Mouse (Mus musculus) heart, postnatal 36 days (tissue): ENCODE data around the gene Prap1. TPM values are rescaled to one million over a fixed set of nuclear protein-coding genes. Genes with fewer than 3 reads are reported as not detected.

ENCODE experiments used
- DNase-seq, 2 experiments: peaks; one replicate each; pipeline ENCODE4 v3.0.0; 2021 to 2022
- intact Hi-C: fragments of 180-260 bp; cut with DNase I; formaldehyde crosslinking; loops from one replicate; pipeline ENCODE4 v1.15.1; 2025
- total RNA-seq, 2 experiments: library from RNA; stranded (reverse); gene quantifications; 2 replicates each; pipeline ENCODE4 v1.2.3; 2021

Prap1 gene
- total RNA-seq, 2 experiments from 2014 or later, result not detected

DNA sequence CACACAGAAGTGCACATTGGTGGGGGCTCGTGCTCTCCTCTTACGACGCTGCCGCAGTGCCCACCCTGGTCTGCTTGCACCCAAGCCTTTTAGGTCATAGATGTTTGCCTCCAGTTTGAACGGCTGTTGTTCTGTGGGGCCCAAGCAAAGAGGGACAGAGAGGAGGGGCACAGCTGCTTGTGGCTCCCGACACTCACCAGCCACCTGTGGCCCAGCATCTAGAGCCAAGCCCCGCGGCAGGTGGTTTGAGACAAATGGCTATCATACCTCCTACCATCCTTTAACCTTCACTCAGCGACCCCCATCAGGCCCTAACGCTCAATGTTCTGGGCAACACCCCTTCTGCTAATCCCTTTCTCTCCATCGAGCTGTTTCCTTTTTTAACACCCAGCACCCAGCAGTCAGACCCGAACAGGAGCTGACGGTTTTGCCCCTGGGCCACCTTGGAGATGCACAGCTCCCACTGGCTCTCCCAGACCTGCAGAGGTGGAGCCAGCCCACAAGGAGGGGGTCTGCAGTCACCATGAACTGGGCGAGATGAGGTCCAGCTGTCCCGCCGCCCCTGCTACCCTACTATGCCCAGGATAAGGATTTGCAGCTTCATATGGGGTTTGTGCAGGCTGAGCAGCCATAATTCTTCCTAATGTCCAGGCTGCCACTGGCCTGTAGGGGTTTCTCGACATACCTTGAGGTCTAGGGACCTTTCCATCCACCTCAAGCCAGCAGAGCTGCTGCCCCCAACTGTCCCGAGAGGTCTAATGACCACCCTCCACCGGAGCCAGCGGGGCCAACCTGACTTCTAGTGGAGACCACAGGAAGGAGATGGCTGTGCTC is 11.6 kb upstream of the Prap1 start:
- intact Hi-C loops, result no loop called here
- DNase-seq, result no peak

DNA sequence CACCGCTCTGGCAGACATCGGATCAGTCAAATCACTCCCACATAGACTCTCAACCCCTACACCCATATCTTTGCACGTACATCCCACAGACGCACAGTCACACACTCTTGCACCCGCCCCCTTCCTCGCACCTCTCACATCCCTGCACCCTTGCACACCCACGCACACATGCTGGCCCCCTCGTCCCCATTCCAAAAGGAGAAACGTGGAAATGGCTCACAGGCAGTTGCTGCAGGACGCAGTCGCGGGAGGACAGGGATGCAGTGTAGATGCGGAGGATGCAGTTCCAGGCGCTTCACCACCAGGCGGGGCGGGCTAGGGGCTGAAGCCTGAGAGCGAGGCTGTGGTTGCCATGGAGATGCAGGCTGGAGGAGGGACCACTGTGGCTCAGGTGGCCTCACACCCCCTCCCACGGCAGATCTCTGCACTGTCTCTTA is 10.9 kb upstream of the Prap1 start, which contains the start of gene Caly:
Caly (minus strand) TSS at position 307 of the 437 bp plus-strand sequence.
- DNase-seq, result no peak
- intact Hi-C loops, result no loop called here

DNA sequence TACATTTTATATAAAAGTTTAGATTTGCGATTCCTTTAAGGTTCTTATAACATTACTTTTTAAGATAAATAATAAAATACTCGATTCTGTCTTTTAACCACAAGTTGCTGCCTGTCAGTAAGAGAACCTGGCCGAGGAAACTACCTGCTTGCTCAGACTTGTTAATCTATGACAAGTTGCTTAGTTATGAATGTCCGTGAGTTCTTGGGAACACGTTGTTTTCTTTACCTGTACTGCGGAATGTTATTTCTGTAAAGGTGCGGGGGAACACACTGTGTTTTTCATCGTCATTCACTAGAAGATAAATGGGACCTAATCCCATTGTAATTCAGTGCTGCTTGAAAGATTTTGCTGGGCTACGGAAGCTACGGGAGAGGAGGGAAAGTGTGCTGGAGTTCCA is 2.6 kb upstream of the Prap1 start:
- DNase-seq, result no peak
- intact Hi-C loops, result no loop called here

DNA sequence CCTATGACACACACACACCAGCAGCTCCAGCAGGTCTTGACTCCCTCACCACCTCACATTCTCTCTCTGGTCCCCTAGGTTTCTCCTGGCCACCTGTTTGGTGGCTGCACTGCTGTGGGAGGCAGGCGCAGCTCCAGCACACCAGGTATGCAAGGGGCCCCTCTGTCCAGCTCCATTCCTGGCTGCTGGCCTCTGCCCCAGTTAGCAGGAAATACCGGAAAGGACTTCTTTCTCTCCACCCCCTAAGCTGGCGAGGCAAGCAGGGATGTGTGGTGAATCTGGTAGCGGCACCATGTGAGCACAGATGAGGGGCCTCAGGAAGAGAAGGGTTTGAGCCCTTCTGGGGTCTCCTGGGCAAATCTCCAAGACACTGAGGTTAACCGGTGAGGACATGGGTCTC is 1.8 kb downstream of the Prap1 start:
- no peak for DNase-seq
- intact Hi-C loops, result no loop called here

DNA sequence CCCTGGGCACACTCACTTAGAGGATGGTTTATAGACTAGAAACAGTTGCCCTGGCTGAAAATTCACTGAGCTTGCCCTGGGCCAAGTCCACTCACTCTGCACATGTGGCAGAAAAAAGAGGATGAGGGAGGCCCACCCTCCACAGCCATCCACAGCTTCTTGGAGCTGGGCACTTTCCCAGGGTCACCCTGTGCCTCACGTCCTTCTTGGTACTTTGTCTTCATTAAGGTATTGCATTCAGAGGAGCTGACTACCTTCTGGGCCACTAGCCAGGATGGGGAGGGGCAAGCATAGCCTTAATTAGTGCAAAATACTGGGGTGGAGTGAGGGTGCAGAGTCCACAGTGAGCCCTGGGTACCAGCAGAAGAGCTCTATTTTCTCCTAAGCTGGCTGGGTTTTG is 2.4 kb downstream of the Prap1 start:
- intact Hi-C loops, result no loop called here
- no peak for DNase-seq

DNA sequence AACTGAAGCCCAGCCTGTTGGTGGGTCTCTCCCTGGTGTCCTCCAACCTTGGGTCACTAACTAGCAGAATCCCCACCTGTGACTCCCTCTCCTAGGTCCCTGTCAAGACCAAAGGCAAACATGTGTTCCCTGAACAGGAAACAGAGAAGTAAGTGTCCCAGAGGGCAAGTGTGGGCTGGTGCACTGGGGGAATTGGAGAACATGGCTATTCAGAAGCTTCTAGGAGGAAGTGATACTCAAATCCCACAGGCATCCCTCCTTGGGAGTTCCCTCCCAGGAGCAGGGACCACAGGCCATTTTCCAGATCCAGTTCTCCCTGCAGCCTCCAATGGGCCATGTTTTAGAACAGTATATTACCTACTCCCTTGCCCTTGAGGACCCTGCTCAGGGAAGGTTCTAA is 2.9 kb downstream of the Prap1 start:
- no peak for DNase-seq
- intact Hi-C loops, result no loop called here

DNA sequence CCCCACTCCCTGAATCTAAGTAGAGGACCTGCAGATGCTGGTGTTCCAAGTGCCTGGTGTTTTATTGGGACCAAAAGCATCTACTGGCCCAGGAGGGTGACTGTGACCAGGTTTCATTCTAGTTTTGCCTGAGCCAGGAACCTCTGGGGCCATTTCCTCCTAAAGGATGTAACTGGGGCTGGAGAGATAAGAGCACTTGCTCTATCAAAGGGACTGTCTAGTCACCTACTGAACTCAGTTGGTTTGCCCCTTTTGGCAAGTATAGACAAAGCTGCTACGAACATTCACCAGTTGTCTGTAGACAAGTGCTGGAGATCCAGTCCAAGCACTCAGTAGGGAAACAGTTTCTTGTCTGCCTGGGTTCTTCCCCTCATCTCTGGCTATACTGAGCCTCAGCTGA is 5.3 kb downstream of the Prap1 start:
- intact Hi-C loops, result no loop called here
- DNase-seq, result no peak

DNA sequence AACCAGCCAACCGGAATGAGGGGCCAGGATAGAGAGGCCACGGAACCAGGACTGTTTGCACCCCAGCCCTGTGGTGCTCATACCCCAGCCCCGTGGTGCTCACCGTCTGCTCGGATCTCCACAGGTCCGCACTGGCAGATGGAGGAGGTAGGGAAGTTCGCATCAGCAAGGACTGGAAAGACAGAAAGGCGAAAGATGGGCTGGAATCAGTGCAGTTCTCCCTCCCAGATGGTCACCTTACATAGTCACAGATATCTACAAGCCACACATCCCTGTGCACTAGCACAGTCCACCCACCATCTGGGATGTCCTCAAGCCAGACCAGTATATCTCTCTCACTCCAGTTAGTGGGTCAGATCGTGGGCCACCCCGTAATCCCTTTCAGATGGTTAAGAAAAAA is 8.3 kb downstream of the Prap1 start:
- DNase-seq, result no peak
- intact Hi-C loops, result no loop called here

DNA sequence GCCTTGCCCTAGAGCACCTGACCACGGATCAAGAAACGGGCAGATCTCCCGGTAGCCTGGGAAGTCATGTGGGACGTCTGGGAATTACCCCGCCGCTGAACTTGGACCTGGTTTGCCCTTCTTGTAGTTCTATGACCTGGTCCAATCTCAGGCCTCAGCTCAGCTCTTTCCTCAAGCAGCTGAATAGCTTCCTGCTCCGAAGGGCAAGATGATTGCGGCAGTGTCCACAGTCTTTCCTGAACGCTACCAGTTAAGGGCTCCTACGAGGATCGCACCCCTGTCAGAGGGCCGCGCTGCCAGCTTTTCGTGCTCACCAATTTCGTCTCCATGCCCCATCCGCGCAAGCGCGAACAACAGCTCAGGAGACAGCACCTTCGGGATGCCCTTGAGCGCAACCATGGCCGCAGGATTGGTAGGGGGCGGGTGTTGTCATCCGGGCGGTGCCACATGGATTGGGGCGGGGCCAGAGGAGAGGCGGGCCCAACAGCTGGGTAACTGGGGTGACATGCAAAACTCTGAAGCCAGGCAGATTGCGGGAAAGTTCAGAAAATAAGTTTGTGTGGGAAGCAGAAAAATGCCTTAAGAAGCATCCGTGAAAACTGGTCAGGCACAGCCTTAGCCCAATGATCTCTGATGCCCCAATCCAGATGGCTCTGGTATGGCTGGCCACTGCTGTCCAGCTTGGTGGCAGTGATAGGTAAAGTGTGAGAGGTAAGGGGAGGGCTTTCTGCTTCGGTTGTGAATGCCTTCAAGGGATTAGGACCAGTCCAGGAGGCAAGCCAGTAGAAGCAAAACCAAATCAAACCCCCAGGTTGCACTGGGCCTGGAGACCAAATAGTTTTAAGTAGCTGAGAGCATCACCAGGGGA is 9.0 kb downstream of the Prap1 start, which contains the start of gene Fuom:
Fuom (minus strand) TSS at position 449 of the 868 bp plus-strand sequence.
- intact Hi-C loops, result no loop called here
- peak; percentile 83 to 85 for DNase-seq

DNA sequence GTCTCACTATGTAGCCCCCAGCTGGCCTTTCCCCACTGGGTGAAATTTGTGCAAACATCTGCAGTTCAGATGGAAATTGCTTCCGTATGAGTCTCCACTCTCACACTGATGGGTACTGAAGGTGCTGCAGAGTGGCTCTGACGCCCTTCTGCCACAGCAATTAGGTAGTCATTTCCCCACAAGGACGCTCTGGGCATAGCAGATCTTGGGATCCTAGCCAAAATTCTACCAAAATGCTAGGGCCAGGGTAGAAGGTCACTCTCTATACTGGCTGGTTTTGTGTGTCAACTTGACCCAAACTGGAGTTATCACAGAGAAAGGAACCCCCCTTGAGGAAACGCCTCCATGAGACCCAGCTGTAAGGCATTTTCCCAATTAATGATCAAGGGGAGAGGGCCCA is 10.8 kb downstream of the Prap1 start:
- intact Hi-C loops, result no loop called here
- no peak for DNase-seq

DNA sequence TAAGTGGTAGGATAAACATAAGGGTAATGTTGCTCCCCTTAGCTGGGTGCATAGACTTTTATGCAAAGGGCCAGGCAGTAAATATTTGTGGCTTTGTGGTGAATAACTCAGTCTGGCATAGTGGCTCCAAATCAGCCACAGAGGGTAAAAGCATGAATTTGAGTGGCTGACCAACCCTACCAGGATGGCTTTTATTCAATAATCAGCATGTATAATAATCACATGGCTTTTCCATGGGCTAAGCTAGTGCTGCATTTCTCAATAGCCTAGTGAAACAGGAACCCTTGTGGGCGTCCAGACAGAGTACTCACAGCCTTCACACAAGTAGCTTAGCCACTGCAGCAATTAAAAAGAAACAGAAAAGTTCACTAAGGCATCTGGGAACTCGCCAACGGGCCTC is 18.7 kb downstream of the Prap1 start:
- DNase-seq, result no peak

DNA sequence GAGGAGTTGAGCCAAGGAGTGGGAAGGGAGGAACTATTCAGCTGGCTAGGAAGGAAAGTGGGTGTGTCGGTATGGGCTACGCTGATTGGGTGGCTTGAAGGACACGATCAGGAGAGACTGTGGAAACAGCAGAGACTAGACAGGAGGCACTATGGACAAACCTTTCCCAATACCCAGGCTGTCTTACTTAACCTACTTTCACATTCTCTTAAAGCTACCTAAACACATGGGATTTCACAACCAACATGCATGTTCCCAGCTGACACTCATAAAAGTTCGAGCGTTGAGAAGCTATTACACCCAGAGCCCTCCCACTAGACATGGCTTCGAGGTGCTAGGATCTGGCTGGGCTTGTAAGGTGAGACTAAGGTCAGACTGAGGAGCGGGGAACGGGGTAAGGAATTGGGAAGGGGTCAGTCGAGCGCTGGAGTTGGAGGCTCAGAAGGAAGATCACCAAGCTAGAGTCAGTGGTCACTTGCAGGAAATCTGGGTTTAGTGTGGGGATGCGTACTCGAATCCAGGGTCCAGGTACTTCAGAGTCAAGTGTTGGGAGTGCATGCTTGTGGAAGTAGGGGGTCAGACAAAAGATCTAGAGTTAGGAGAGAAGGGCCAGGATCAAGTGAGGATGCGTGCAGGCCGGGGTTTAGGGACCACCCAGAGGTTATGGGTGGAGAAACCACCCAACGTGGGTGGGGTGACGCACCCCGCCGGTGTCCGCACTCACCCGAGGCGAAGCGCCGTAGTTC is 22.6 kb downstream of the Prap1 start, which contains the start of gene Paox:
Paox (plus strand) TSS at position 217 of the 746 bp plus-strand sequence.
- intact Hi-C loops, result loop anchor here (1.0 kb wide), 1 partner anchor 23 kb away; no protein-coding TSS in a partner anchor

More for the DNA sequence above, 18.7 kb downstream of the Prap1 start:
- intact Hi-C loops, result no loop called here

DNA sequence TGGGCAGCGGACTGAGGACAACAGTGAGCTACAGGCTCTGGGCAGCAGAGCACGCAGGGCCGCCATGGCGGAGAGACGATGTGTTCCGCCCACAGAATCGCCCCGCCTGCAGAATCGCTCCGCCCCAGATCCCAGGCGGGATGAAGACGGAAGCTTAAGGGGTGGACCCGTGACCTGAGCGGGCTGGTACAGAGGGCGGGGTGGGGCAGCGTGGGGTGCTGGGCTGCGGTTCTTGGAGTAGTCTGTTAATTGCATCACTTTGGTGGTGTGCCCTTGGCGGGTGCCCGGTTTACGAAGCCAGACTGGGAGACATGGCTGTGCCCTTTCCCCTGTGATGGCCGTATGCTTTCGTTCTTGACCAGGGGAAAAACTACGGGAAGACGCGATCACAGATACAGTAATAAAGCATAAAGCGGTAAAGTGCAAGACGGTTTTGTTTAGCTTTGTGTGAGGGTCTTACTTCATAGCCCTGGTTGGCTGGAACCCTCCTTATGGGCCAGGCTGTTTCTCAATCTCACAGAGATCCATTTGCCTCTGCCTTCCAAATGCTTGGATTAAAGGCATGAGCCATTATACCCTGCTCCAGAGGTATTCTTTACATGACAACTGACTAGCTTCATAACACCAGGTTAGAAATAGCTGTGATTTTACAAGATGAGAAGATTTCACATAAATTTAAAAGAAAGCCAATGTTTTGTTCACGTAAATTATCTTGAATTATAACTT is 23.3 kb downstream of the Prap1 start, which contains the start of gene Echs1:
Echs1 (minus strand) TSS at position 148 of the 726 bp plus-strand sequence.
- DNase-seq, result peak; percentile 90
- intact Hi-C loops, result loop anchor here (1.0 kb wide), 1 partner anchor 22 kb away; no protein-coding TSS in a partner anchor

More for the DNA sequence above, 22.6 kb downstream of the Prap1 start, which contains the start of gene Paox:
- DNase-seq, result peak; percentile 44 to 53

DNA sequence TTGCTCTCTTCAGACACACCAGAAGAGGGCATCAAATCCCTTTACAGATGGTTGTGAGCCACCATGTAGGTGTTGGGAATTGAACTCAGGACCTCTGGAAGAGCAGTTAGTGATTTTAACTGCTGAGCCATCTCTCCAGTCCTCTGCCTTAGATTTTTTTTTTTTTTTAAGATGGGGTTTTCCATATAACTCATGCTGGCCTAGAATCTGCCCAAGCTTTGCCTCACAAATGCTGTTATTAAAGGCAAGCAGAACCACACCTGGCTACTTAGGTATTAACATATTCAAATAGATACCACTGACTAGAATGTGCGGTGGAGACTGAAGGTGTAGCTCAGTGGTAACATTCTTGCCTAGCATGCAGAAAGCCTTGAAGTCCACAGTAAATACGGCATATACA is 27.3 kb downstream of the Prap1 start:
- no peak for DNase-seq
- intact Hi-C loops, result loop anchor here (5.0 to 10.0 kb wide), 2 partner anchors 83 to 436 kb away; partner anchors contain the start of genes Cfap46, Tubgcp2 and Zfp511

DNA sequence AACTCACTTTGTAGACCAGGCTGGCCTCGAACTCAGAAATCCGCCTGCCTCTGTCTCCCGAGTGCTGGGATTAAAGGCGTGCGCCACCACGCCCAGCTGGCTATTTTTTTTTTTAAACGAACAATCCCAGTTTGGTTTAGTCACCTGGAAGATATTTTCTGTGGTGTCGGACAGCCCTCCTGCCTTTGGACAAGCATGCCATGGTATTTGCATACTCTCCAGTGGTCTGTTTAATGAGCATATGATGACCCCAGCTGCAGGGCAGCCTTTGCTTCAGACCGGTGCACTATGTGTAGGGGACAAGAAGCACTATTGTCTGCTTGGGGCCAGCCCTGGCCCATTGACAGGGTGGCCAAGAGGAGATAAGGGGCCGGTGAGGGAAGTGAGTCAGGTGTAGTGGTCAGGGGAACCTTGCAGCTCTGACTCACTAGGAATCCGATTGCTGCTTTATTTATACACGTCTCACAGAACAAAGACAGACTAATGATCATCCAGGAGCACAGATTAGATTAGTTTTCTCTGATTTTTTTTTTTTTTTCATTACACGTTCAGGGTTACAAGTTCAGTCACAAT is 28.2 kb downstream of the Prap1 start:
- DNase-seq, result no peak
- intact Hi-C loops, result loop anchor here (5.0 to 10.0 kb wide), 2 partner anchors 84 to 437 kb away; partner anchors contain the start of genes Cfap46, Tubgcp2 and Zfp511

DNA sequence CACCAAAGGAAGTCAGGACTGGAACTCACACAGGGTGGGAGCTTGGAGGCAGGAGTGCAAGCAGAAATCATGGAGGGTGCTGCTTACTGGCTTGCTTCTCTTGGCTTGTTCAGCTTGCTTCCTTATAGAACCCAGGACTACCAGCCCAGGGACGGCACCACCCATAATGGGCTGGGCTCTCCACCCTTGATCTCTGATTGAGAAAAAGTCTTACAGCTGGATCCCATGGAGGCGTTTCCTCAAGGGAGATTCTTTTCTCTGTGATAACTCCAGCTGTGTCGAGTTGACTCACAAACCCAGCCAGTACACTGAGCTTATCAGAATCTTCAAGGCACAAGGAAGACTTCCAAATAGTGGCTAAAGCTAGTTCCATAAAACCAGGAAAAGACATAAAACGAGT is 29.6 kb downstream of the Prap1 start:
- DNase-seq, result no peak
- intact Hi-C loops, result loop anchor here (5.0 to 10.0 kb wide), 2 partner anchors 85 to 438 kb away; partner anchors contain the start of genes Cfap46, Tubgcp2 and Zfp511

DNA sequence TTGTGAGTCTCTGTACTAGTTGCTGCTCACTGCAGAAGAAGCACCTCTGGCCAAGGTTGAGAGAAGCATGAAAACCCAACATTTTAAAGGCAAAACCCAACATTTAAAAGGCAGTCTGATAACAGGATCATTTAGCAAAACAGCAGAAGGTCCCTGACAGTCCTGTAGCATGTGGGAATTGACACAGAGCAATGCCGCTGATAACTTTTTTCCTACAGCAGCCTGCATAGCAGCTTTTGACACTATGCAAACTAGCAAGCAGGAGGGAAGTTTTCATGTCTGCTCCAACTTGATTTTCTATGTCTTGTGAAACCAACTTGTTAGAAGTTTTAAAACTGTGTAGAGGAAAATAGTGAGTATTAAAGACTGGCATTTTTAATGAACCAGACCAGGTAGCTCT is 31.2 kb downstream of the Prap1 start:
- DNase-seq, result no peak
- intact Hi-C loops, result loop anchor here (5.0 to 10.0 kb wide), 2 partner anchors 87 to 440 kb away; partner anchors contain the start of genes Cfap46, Tubgcp2 and Zfp511

DNA sequence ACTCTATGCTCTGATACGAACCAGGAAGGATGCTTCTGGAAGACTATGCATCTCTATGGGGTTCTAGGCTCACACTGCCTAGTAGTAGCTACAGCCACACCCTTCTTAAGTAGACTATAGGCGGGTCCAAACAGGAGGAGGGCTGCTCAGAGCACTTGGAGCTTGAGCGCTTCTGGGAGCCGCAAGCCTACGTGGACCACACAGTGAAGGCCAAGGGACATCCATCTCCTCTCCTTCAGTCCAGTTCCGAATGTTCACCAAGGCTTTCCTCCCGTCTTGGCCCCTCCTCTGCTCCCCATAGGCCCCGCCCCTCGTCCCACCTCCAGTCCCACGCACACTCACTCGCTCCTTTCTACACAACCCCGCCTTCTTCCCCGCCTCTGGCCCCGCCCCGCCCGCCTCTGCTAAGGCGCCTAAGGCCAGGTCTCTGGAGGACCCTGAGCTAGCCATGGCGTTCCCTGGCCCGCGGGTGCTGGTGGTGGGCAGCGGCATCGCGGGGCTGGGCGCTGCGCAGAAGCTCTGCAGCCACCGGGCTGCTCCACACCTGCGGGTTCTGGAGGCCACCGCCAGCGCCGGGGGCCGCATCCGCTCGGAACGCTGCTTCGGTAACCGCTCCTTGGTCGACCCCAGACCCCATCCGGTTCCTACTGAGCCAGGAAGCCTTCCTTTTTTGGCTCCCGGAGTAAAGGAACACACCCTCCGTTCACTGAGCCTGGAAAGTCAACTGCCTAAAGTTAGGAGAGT is 32.3 kb downstream of the Prap1 start:
- intact Hi-C loops, result loop anchor here (10.0 kb wide), 1 partner anchor 441 kb away; the partner anchor contains the start of gene Cfap46

More for the DNA sequence above, 32.3 kb downstream of the Prap1 start:
- peak; percentile 92 to 94 for DNase-seq
